Mouse (Mus musculus): ENCODE measurements around the gene Clint1.

DNA sequence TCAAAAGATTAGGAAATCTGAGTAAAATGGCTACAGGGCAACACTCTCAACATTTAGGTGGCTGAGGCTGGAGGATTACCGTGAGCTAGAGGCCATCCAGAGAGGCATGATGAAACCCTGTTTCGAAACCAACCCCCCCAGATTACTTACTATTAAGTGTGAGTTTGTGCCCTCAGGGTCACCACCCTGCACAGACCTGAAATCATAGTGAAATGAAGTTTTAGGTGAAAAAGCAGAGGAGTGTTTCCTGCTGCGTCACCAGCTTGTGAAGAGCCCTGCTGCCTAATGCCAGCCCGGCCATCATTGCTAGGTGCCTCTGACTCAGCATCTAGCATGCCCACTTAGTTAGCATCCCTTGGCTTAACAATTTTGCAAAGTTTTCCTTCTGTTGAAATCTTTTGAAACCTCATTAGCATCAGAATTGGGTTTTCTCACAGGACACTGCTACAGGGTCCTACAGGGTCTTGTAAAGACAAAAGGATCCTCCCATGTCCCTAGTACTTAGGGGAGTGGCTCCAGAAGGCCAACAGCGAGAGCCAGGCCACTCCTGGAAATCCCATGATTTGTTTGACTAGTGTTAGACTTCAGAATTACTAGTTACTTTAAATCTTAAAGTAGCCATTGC, 33.9 kb downstream of the Clint1 start:
- TF ChIP-seq GATA1 (IDR thresholded peaks at IDR 0.05; ENCODE audit: low read length), result no peak
- TF ChIP-seq TAL1 (IDR thresholded peaks at IDR 0.05; ENCODE audit: low read length), result no peak

Data from erythroblast, embryonic 14.5 days (primary cell).